Mouse (Mus musculus) cerebellum, adult 11 months (tissue): ENCODE results near the gene Dthd1.

Experiments used
- DNase-seq: peaks from one replicate; pipeline ENCODE4 v3.0.0; 2022

Dthd1 gene

GRCm38 (mm10) chr5:62813402-62814071 is at the start of gene Dthd1:
Dthd1 (plus strand) TSS chr5:62813823.
- no peak for DNase-seq

DNA sequence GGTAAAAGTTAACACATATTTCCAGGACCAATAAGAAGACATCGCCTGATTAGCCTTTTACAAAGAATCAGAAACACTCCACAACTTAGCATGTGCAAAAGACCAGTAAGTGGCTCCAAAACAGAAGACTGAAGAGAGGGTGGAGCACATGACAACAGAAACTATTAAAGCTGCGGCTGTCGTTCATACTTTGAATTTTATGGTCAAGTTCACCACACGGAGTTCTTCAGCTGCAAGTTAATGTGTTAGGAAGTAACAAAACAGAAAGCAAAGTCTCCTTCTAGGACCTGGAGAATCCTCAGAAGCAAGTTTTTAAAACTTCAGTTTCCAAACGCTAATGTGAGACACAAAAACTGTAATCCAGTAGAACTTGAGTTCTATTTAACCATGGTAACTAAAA is 49.5 kb upstream of the Dthd1 start:
- DNase-seq: no peak

DNA sequence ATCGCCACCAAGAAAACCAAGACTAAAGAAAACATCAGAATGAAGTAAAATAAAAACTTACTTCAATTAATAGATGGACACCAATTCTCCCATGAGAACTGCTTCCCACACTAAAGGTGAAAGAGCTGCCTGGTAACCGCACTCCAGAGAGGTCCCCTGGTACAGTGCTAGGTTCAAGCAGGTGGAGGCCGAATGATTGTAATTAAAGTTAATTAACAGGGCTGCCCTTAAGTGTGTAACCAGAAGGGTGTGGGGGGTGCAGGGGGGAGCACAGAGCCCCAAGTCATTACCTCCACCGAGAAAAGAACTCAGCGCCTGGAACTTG is 48.2 kb upstream of the Dthd1 start:
- DNase-seq: no peak

DNA sequence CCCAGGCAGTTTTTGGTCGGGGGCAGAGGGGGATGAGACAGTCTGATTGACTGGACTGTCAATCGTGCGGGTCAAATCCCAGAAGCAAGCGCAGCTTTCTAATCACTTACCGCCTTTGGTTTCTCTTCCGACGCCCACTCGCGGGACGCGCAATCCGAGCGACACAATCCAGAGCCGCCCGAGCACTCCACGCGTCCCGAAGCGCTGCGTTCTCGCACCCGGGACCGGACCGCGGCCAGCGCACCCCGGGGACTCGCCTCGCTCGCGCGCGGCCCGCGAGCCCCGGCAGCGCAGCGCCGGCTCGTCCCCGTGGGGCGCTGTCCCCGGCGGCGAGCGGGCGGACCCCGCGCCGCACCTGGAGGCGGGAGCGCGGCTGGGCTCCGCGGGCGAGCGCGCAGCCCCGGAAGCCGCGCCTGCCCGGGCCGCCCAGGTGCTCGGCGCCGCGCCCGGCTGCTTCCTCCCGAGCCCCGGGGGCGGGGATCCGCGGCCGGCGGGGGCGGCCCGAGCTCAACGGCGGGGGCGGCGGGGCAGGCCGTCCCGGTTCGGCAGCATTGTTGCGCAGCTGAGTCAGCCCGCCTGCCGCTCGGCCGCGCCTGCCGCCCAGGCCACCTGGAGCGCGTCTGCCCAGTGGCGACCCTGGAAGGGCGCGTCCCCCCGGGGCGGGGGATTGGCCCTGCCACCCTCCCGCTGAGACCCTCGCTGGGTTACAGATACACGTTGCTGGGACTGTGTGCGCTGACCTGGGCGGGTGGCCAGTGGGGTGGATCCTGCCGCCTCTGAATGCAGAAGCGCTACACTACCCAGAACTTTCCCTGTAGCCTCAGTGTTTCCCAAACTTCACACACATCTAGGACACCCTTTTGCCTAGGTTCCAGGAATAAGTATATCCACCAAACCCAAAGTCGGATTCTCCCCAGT is 47.6 kb upstream of the Dthd1 start, which contains the start of gene Arap2:
Gene Arap2, minus strand, starts transcription at position 376 of the 918 bp plus-strand sequence.
- peak; percentile 13 for DNase-seq

- no peak for DNase-seq
Observed at GRCm38 (mm10) chr5:62771775-62772599, 41.6 kb upstream of the Dthd1 start.

- no peak for DNase-seq
Observed at GRCm38 (mm10) chr5:62777804-62778203, 35.8 kb upstream of the Dthd1 start.

- no peak for DNase-seq
Observed at GRCm38 (mm10) chr5:62778682-62779081, 34.9 kb upstream of the Dthd1 start.

GRCm38 (mm10) chr5:62786809-62787208 is 26.8 kb upstream of the Dthd1 start:
- no peak for DNase-seq

GRCm38 (mm10) chr5:62790921-62791564 is 22.6 kb upstream of the Dthd1 start:
- no peak for DNase-seq

GRCm38 (mm10) chr5:62792776-62793175 is 20.8 kb upstream of the Dthd1 start:
- no peak for DNase-seq

DNA sequence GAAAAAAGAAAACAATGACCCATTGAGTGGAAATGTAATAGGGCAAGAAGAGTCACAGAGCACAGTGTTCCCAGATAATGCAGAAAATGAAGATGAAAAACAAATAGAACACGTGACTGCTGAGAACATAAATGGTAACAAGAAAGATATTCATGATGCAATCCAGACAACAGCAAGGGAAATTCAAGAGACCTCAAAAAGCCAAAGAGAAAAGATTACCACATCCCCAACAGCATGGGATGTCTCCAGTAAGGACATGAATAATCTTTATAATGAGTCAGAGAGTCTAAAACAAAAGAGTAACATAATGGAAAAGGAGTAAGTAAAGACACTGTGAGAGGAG is 420 bp downstream of the Dthd1 start:
- no peak for DNase-seq

- DNase-seq: no peak
Observed at GRCm38 (mm10) chr5:62815741-62816140, 2.1 kb downstream of the Dthd1 start.

DNA sequence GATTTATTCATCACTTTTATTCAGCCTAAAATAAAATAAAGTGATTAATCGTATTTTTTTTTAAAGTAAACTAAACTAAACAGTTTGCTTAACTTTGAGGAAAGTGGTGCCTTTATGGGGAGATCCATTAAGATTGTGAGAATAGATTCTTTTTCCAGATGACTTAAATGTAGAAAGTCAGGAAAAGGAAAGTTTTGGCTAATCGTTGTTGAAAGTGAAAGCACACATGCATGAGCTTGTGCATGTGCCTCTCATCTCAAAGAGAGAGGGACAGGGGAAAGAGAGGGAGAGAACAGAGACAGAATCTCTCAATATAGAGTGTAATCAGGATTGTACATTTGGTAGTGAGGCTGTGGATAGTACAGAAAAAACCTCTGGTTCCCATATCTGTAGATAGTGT is 5.9 kb downstream of the Dthd1 start:
- no peak for DNase-seq

GRCm38 (mm10) chr5:62820363-62821271 is 7.0 kb downstream of the Dthd1 start:
- no peak for DNase-seq

DNA sequence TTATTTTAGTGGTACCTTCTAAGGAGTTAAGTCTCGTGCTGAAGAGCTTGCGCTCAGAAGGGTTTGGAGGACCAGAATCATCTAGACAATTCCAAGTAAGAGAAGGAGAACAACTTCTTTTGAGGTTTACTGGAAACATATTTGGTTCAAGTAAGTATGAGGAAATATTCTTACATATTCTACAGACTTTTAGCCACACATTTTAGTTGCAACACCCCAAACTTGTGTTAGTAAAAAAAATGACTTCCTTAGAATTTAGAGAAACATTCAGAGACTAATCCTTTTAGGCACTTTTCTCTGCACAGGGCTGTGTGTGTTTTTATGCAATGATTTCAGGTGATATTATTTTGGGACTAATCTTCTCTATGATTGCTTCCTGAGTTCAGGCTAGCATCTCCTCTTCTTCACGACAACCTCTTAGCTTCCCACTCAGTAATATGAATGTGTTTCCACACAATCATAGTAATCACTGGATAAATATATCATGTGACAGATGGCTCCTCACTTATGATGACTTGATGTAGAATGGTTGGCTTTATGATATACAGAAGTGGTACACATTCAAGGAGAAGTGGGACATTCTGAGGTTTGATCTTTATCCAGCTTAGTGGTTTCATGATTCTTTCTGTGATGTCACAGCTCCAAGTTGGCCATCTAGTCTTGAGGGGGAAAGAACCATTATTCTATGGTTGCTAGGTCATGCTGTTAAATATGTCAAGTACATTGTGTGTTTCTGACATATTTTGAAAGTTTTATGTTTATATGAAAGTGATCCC is 29.5 kb downstream of the Dthd1 start:
- DNase-seq: no peak

GRCm38 (mm10) chr5:62846571-62847131 is 33.0 kb downstream of the Dthd1 start:
- no peak for DNase-seq

- no peak for DNase-seq
Observed at GRCm38 (mm10) chr5:62851337-62851736, 37.7 kb downstream of the Dthd1 start.

DNA sequence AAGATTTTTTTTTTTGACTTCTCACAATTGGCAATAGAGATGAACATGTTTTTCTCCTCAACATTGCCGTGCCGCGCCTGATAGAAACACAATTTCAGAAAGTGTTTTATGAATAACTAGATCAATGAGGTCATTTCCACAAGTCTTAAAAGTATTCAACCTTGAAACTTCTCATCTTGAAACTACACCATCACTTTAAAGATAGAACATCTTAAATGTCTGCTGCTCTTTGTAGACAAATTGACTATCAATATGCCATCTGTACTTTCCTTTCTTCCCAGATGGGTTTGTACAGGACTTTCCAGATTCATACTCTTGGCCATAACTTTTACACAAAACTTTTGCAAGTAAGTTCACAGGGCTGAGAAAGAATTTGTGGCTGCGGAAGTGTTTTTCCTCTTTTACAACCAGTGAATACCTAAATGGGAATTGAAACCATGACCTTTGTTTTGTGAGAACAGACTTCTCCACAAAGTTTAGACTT is 40.8 kb downstream of the Dthd1 start:
- no peak for DNase-seq

DNA sequence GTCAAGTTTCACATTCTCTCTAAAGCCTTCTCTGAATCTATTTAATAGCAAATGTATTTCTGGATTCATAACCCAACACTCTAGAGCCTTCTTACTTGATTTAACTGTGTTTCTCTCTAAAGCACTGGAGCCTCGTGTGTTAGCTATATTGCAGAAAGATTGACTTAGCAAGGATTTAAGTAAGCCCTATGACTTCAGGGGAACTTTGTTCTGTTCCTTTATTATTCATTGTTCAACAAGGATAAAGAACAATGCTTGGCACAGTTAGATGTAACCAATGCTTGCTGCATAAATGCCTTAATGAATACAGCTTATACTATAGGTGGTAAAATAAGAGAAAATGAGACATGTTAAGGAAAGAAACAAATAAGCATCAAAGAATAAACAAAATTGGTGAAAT is 43.9 kb downstream of the Dthd1 start:
- DNase-seq: no peak

GRCm38 (mm10) chr5:62858282-62858681 is 44.7 kb downstream of the Dthd1 start:
- no peak for DNase-seq

GRCm38 (mm10) chr5:62864348-62864747 is 50.7 kb downstream of the Dthd1 start:
- DNase-seq: no peak
